Mouse (Mus musculus) intestine, postnatal 0 days (tissue): ENCODE data around the gene Htr2a. TPM values are rescaled to one million over a fixed set of nuclear protein-coding genes. Genes with fewer than 3 reads are reported as not detected.

Experiments
- ATAC-seq: fragments of 200-750 bp; cut with Nextera tagmentation; 2 replicates; pipeline ENCODE4 v1.8.0; 2017; ENCODE audit warnings: mild to moderate bottlenecking, moderate TSS enrichment, moderate library complexity
- H3K27ac ChIP-seq: fragments of 300-500 bp; sonication (generic); 2 replicates; pipeline ENCODE4 v1.5.1; 2014; ENCODE audit warnings: mild to moderate bottlenecking, low read depth, low read length, moderate library complexity
- H3K27me3 ChIP-seq: fragments of 300-500 bp; sonication (generic); replicated peaks from 2 replicates; pipeline ENCODE4 v1.6.1; 2014; ENCODE audit warnings: low read length, mixed read lengths; ENCODE audit not compliant: control insufficient read depth, insufficient read depth
- H3K36me3 ChIP-seq: fragments of 300-500 bp; sonication (generic); 2 replicates; pipeline ENCODE4 v1.6.1; 2014; ENCODE audit warnings: mild to moderate bottlenecking, moderate library complexity; ENCODE audit not compliant: control insufficient read depth, insufficient read depth
- H3K4me1 ChIP-seq: fragments of 300-500 bp; sonication (generic); replicated peaks from 2 replicates; pipeline ENCODE4 v1.6.1; 2014; ENCODE audit warnings: antibody characterized with exemption, low read length, mixed read lengths; ENCODE audit not compliant: control insufficient read depth, insufficient read depth
- H3K4me2 ChIP-seq: fragments of 300-500 bp; sonication (generic); replicated peaks from 2 replicates; pipeline ENCODE4 v1.6.1; 2014; ENCODE audit warnings: low read depth, mild to moderate bottlenecking, moderate library complexity
- H3K4me3 ChIP-seq: fragments of 300-500 bp; sonication (generic); 2 replicates; pipeline ENCODE4 v1.5.1; 2014; ENCODE audit warnings: low read depth, low read length
- H3K9ac ChIP-seq: fragments of 300-500 bp; sonication (generic); 2 replicates; pipeline ENCODE4 v1.6.1; 2014; ENCODE audit warnings: mild to moderate bottlenecking, low read depth, low read length
- H3K9me3 ChIP-seq: fragments of 300-500 bp; sonication (generic); 2 replicates; pipeline ENCODE4 v1.6.1; 2016; ENCODE audit warnings: mixed run types; ENCODE audit not compliant: control insufficient read depth
- CTCF ChIP-seq: sonication (generic); IDR thresholded peaks from 2 replicates; pipeline ENCODE4 v1.5.1; 2016; ENCODE audit warnings: low read depth, mild to moderate bottlenecking, control low read depth, antibody characterized with exemption, moderate library complexity
- WGBS: fragments of 180-500 bp; shearing (Covaris S2); extraction: QIAGEN DNeasy Blood & Tissue Kit; methylation state at CpG from one replicate; pipeline ENCODE4 v1.1.7; 2014; 5-methylcytosine and 5-hydroxymethylcytosine counted together
- polyA plus RNA-seq: library from polyadenylated mRNA; unstranded; fragments of >200 nt; fragmentation: Nextera tagmentation; extraction: Ambion mirVana; gene quantifications from 2 replicates; pipeline ENCODE4 v1.2.1, GENCODE M21; 2015

The Htr2a gene
- polyA plus RNA-seq, 1 experiment from 2014 or later, result 0.17 TPM

DNA sequence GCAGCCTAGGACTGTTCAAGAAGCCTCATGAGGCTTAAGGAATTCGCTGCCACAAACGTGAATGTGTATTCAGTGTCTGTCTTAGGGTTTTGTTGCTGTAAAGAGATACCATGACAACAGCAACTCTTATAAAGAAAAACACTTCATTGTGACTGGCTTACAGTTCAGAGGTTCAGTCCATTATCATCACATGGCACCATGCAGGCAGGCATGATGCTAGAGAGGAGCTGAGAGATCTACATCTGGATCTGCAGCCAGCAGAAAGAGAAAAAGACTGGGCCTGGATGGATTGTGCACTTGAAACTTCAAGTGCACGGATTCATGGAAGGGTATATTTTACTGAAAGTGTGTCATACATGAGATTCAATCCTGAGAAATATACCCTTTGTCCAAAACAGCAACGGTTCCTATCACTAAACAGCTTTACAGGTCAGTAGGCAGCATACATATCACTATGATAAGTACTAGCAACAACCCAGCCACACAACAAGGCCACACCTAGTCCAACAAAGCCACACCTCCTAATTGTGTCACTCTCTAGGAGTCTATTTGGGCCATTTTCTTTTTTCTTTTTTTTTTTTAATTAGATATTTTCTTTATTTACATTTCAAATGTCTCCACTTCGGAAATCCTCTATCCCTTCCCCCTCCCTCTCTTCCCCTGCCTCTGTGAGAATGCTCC, 43.8 kb downstream of the Htr2a start:
- Histone ChIP-seq H3K4me1 (no peaks in the 10 kb centered on the region), H3K9ac (no peak overlapping the region), H3K4me2 (no peak overlapping the region), H3K27ac (no peak overlapping the region), H3K36me3 (no peaks in the 10 kb centered on the region), H3K27me3 (no peaks in the 10 kb centered on the region), H3K4me3 (no peak overlapping the region), H3K9me3 (no peaks in the 10 kb centered on the region)
- no peak for ATAC-seq
- 73% methylated on average over 5 of the region's 5 CpGs for WGBS
- TF ChIP-seq CTCF, result no peak

DNA sequence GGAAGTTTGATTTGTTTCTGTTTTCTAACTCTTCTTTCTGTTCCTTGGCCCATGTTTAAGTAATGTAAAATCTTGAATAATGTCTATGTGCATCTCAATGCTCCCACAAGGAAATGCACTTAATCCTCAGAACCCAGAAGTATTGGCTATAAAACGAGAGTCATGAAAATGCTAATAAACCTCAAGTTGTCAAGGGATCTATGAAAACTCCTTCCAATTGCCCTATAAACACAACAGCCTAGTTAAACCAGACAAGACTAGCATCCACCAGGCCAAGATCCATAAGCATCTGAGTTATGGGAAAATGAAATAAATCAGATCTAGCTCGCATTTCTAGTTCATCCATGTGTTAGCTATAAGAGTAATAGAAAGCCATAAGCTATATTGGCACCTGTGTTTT, 51.3 kb downstream of the Htr2a start:
- no peak for TF ChIP-seq CTCF
- Histone ChIP-seq H3K4me3 (no peak overlapping the region), H3K9ac (no peak overlapping the region), H3K27ac (no peak overlapping the region), H3K9me3 (no peaks in the 10 kb centered on the region), H3K4me1 (no peaks in the 10 kb centered on the region), H3K27me3 (no peaks in the 10 kb centered on the region), H3K4me2 (no peak overlapping the region), H3K36me3 (no peaks in the 10 kb centered on the region)
- 91% methylated on average over 2 of the region's 2 CpGs for WGBS
- no peak for ATAC-seq

DNA sequence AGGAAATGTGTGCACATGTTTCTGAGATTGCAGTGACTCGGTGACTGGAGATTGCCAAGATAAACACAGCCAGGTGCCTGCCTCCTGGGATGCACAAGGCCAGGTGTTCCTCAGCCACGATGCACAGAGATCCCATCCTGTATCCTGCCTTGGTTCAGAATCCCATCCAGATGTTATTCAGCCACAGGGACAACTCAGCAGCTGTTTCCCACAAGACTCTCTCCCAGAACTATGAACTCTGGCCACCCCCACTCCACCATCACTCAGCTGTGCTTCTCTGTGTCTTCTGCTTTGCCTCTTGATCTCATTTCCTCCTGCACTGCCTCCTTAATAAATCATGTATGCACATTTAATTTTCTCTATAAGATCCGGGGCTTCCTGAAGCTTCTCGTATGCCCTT, 56.1 kb downstream of the Htr2a start:
- no peak overlapping the region for H3K27ac ChIP-seq
- no peak overlapping the region for H3K4me2 ChIP-seq
- H3K9ac ChIP-seq, result no peak overlapping the region
- H3K9me3 ChIP-seq, result no peaks in the 10 kb centered on the region
- no peak for ATAC-seq
- TF ChIP-seq CTCF, result no peak
- no peak overlapping the region for H3K4me3 ChIP-seq
- H3K4me1 ChIP-seq, result no peaks in the 10 kb centered on the region
- no peaks in the 10 kb centered on the region for H3K36me3 ChIP-seq
- no peaks in the 10 kb centered on the region for H3K27me3 ChIP-seq
- WGBS, result 43% methylated on average over 4 of the region's 4 CpGs

GRCm38 (mm10) chr14:74697432-74697831, 56.8 kb downstream of the Htr2a start:
- no peak for TF ChIP-seq CTCF
- Histone ChIP-seq H3K9ac (no peak overlapping the region), H3K9me3 (no peaks in the 10 kb centered on the region), H3K36me3 (no peaks in the 10 kb centered on the region), H3K27me3 (no peaks in the 10 kb centered on the region), H3K4me2 (no peak overlapping the region), H3K27ac (no peak overlapping the region), H3K4me3 (no peak overlapping the region), H3K4me1 (no peaks in the 10 kb centered on the region)
- ATAC-seq, result no peak

- Histone ChIP-seq H3K27me3 (no peaks in the 10 kb centered on the region), H3K4me1 (no peaks in the 10 kb centered on the region), H3K4me3 (no peak overlapping the region), H3K36me3 (no peaks in the 10 kb centered on the region), H3K9ac (no peak overlapping the region), H3K27ac (no peak overlapping the region), H3K9me3 (no peaks in the 10 kb centered on the region), H3K4me2 (no peak overlapping the region)
- WGBS, result 78% methylated on average over 3 of the region's 3 CpGs
- TF ChIP-seq CTCF, result no peak
- no peak for ATAC-seq
These were observed 58.6 kb downstream of the Htr2a start for GRCm38 (mm10) chr14:74699241-74699640.

DNA sequence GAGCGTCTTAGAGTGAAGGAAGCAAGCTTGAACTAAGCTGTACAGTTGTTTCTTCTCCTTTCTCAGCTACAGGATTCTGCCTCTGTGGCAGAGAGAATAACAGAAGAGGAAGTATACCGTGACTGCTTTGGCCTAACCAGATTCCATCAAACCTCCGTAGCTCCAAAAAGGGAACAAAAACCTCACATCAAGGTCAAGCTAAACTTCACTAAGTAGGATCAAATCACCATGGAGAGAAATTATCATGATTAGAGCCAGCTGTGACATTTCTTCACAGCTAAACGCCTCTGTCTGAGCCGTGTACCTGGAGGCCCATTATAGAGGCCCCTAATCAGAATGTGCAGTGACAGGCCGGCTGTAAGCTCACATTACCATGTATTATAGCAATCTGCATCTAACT, 63.3 kb downstream of the Htr2a start:
- no peak overlapping the region for H3K9ac ChIP-seq
- H3K27ac ChIP-seq, result no peak overlapping the region
- no peaks in the 10 kb centered on the region for H3K27me3 ChIP-seq
- 68% methylated on average over 6 of the region's 6 CpGs for WGBS
- no peaks in the 10 kb centered on the region for H3K4me1 ChIP-seq
- no peak overlapping the region for H3K4me3 ChIP-seq
- H3K4me2 ChIP-seq, result no peak overlapping the region
- H3K36me3 ChIP-seq, result no peaks in the 10 kb centered on the region
- no peak for TF ChIP-seq CTCF
- no peak for ATAC-seq
- H3K9me3 ChIP-seq, result no peaks in the 10 kb centered on the region

GRCm38 (mm10) chr14:74709054-74709453, 68.4 kb downstream of the Htr2a start:
- Histone ChIP-seq H3K36me3 (no peaks in the 10 kb centered on the region), H3K27ac (no peak overlapping the region), H3K9ac (no peak overlapping the region), H3K4me1 (no peaks in the 10 kb centered on the region), H3K9me3 (no peaks in the 10 kb centered on the region), H3K4me3 (no peak overlapping the region), H3K27me3 (no peaks in the 10 kb centered on the region), H3K4me2 (no peak overlapping the region)
- ATAC-seq, result no peak
- TF ChIP-seq CTCF, result peak; percentile 71
- WGBS, result 19% methylated on average over 3 of the region's 3 CpGs
